Mouse (Mus musculus): ENCODE results near the gene AY358078.
"Not testable (repeated sequence)": the region's sequence is repeated elsewhere in the genome, so short reads cannot be mapped to it uniquely, and the experiment has no call there.

AY358078 gene

GRCm38 (mm10) chr14:51799746-51800145 is at the start of gene AY358078:
Gene AY358078 (plus strand): TSS chr14:51800046.
- no peak for DNase-seq (ENCODE audit: low spot score)

- no peak for DNase-seq (ENCODE audit: low spot score)
Observed at GRCm38 (mm10) chr14:51755944-51756343, 43.9 kb upstream of the AY358078 start.

- DNase-seq (ENCODE audit: low spot score) = not testable (repeated sequence)
Observed at GRCm38 (mm10) chr14:51771378-51771777, 28.5 kb upstream of the AY358078 start.

- DNase-seq (ENCODE audit: low spot score) = no peak
Observed at GRCm38 (mm10) chr14:51773490-51773889, 26.4 kb upstream of the AY358078 start, which contains the start of gene Ang4. Gene Ang4 (minus strand): TSS chr14:51773590.

- no peak for DNase-seq (ENCODE audit: low spot score)
Observed at GRCm38 (mm10) chr14:51777791-51778190, 22.1 kb upstream of the AY358078 start.

GRCm38 (mm10) chr14:51778865-51779481 is 20.9 kb upstream of the AY358078 start:
- no peak for DNase-seq (ENCODE audit: low spot score)

- no peak for DNase-seq (ENCODE audit: low spot score)
Observed at GRCm38 (mm10) chr14:51786335-51786734, 13.5 kb upstream of the AY358078 start.

- no peak for DNase-seq (ENCODE audit: low spot score)
Observed at GRCm38 (mm10) chr14:51787061-51787460, 12.8 kb upstream of the AY358078 start.

GRCm38 (mm10) chr14:51789196-51789595 is 10.7 kb upstream of the AY358078 start:
- no peak for DNase-seq (ENCODE audit: low spot score)

GRCm38 (mm10) chr14:51794106-51794505 is 5.7 kb upstream of the AY358078 start:
- no peak for DNase-seq (ENCODE audit: low spot score)

GRCm38 (mm10) chr14:51826625-51827024 is 26.8 kb downstream of the AY358078 start:
- no peak for DNase-seq (ENCODE audit: low spot score)

- not testable (repeated sequence) for DNase-seq (ENCODE audit: low spot score)
Observed at GRCm38 (mm10) chr14:51827842-51828241, 28.0 kb downstream of the AY358078 start.

GRCm38 (mm10) chr14:51829188-51829587 is 29.3 kb downstream of the AY358078 start:
- DNase-seq (ENCODE audit: low spot score) = no peak

GRCm38 (mm10) chr14:51838480-51838879 is 38.6 kb downstream of the AY358078 start:
- not testable (repeated sequence) for DNase-seq (ENCODE audit: low spot score)

- no peak for DNase-seq (ENCODE audit: low spot score)
Observed at GRCm38 (mm10) chr14:51842250-51842649, 42.4 kb downstream of the AY358078 start.

- DNase-seq (ENCODE audit: low spot score) = no peak
Observed at GRCm38 (mm10) chr14:51842781-51843180, 42.9 kb downstream of the AY358078 start.

GRCm38 (mm10) chr14:51843882-51844281 is 44.0 kb downstream of the AY358078 start:
- DNase-seq (ENCODE audit: low spot score) = no peak

- DNase-seq (ENCODE audit: low spot score) = no peak
Observed at GRCm38 (mm10) chr14:51846566-51846965, 46.7 kb downstream of the AY358078 start.

GRCm38 (mm10) chr14:51851006-51851405 is 51.2 kb downstream of the AY358078 start:
- DNase-seq (ENCODE audit: low spot score) = not testable (repeated sequence)

GRCm38 (mm10) chr14:51853399-51853798 is 53.6 kb downstream of the AY358078 start, which contains the start of gene Ear6:
Gene Ear6 (plus strand): TSS chr14:51853699.
- no peak for DNase-seq (ENCODE audit: low spot score)

GRCm38 (mm10) chr14:51855280-51855679 is 55.4 kb downstream of the AY358078 start:
- not testable (repeated sequence) for DNase-seq (ENCODE audit: low spot score)

GRCm38 (mm10) chr14:51863603-51864002 is 63.8 kb downstream of the AY358078 start:
- not testable (repeated sequence) for DNase-seq (ENCODE audit: low spot score)

GRCm38 (mm10) chr14:51870756-51871155 is 70.9 kb downstream of the AY358078 start:
- DNase-seq (ENCODE audit: low spot score) = no peak

GRCm38 (mm10) chr14:51871741-51872140 is 71.9 kb downstream of the AY358078 start:
- no peak for DNase-seq (ENCODE audit: low spot score)
